In genomic region chr1:177259038-177259600, GRCm38 (mm10) we compare ENCODE assay signal across 8 mouse cellular contexts. TPM values are rescaled to one million over a fixed set of nuclear protein-coding genes. Genes with fewer than 3 reads are reported as not detected.
A peak's percentile ranks its signal among the peaks of the same experiment; 100 is the strongest.
DNase-seq lines count a peak whose midpoint lies in the region; ATAC-seq and TF ChIP-seq lines count a peak whose summit lies in the region.

No protein-coding gene starts in this region.

- no peaks in the 10 kb centered on the region for H3K9me3 ChIP-seq in kidney, postnatal 0 days (replicated peaks; ENCODE audit: low read length)
- H3K9me3 ChIP-seq in hindbrain, embryonic 16.5 days (ENCODE audit: control insufficient read depth, low read length) = no peaks in the 10 kb centered on the region

- H3K4me3 ChIP-seq in kidney, postnatal 0 days (replicated peaks; ENCODE audit: low read depth, low read length) = peak overlapping the region; percentile 98
- H3K4me3 ChIP-seq in cortical plate, adult 2 months (ENCODE audit: insufficient read depth, low read length) = peak overlapping the region; percentile 61
- H3K4me3 ChIP-seq in hindbrain, embryonic 16.5 days (ENCODE audit: low read length) = peak overlapping the region; percentile 95

- 0 out of 2 replicates have a peak, but pooled peaks cover 3% of the 10 kb centered on the region for H3K4me1 ChIP-seq in kidney, postnatal 0 days (replicated peaks; ENCODE audit: insufficient read depth, low read length)
- peaks cover 4% of the 10 kb centered on the region for H3K4me1 ChIP-seq in cortical plate, adult 2 months (ENCODE audit: control insufficient read depth, insufficient read depth, low read length)
- H3K4me1 ChIP-seq in hindbrain, embryonic 16.5 days (ENCODE audit: control insufficient read depth, insufficient read depth, low read depth, low read length) = peaks cover 10% of the 10 kb centered on the region

- H3K27ac ChIP-seq in kidney, postnatal 0 days = peak overlapping the region; percentile 96
- H3K27ac ChIP-seq in cortical plate, adult 2 months (ENCODE audit: insufficient read depth, low read length) = peak overlapping the region; percentile 99
- H3K27ac ChIP-seq in hindbrain, embryonic 16.5 days (ENCODE audit: low read depth, low read length) = peak overlapping the region; percentile 100

- H3K4me2 ChIP-seq in kidney, postnatal 0 days (ENCODE audit: low read length) = peak overlapping the region; percentile 83
- H3K4me2 ChIP-seq in hindbrain, embryonic 16.5 days (ENCODE audit: low read length) = peak overlapping the region; percentile 97

- no peaks in the 10 kb centered on the region for H3K36me3 ChIP-seq in kidney, postnatal 0 days (ENCODE audit: insufficient read depth, low read length)
- H3K36me3 ChIP-seq in hindbrain, embryonic 16.5 days (ENCODE audit: control insufficient read depth, insufficient read depth, low read length) = no peaks in the 10 kb centered on the region

- 20% methylated on average over 16 of the region's 16 CpGs for WGBS in kidney, postnatal 0 days
- 20% methylated on average over 16 of the region's 16 CpGs for WGBS in hindbrain, embryonic 16.5 days

- no peak for TF ChIP-seq POLR2A in cortical plate, adult 2 months (IDR thresholded peaks at IDR 0.05; ENCODE audit: extremely low read depth, insufficient read depth, low read length)

- H3K9ac ChIP-seq in kidney, postnatal 0 days (ENCODE audit: low read depth, low read length) = peak overlapping the region; percentile 92
- peak overlapping the region; percentile 99 for H3K9ac ChIP-seq in hindbrain, embryonic 16.5 days (ENCODE audit: low read depth, low read length)

- TF ChIP-seq CTCF in kidney, postnatal 0 days (IDR thresholded peaks at IDR 0.05; ENCODE audit: low read depth) = no peak
- no peak for TF ChIP-seq CTCF in cortical plate, adult 2 months (IDR thresholded peaks at IDR 0.05; ENCODE audit: extremely low read depth, insufficient read depth, low read length)

- DNase-seq in kidney, postnatal 0 days (ENCODE audit: low spot score) = peak; percentile 22
- DNase-seq in kidney, postnatal 36 days = no peak
- DNase-seq in neural tube, embryonic 10.5 days (ENCODE audit: extremely low spot score, low spot score) = peak; percentile 30
- DNase-seq in gastrocnemius, postnatal 4 days (ENCODE audit: low spot score in 2 of 2) = no peak
- DNase-seq in cerebellum, postnatal 4 days (ENCODE audit: low spot score in 2 of 2) = no peak
- DNase-seq in kidney, adult 18-20 months = no peak

- no peak for ATAC-seq in kidney, postnatal 0 days (replicated peaks; ENCODE audit: low FRiP score, low read depth)
- ATAC-seq in hindbrain, embryonic 16.5 days = no peak

- H3K27me3 ChIP-seq in kidney, postnatal 0 days (ENCODE audit: insufficient read depth, low read length) = no peaks in the 10 kb centered on the region
- H3K27me3 ChIP-seq in hindbrain, embryonic 16.5 days (replicated peaks; ENCODE audit: control insufficient read depth, insufficient read depth, low read length) = no peaks in the 10 kb centered on the region

RNA-seq across cellular contexts. Expression of gene Akt3, which starts 1.1 kb away (rescaled TPM):
- polyA plus RNA-seq in kidney, postnatal 0 days (2015; fragmentation: Nextera tagmentation; extraction: Ambion mirVana) = 3.4 TPM in 2 replicates
- polyA plus RNA-seq in cortical plate, adult 2 months (2012; rRNA removed) = 46.3 and 46.6 TPM in 2 replicates
- 17.7 and 22.9 TPM in 2 replicates for polyA plus RNA-seq in hindbrain, embryonic 16.5 days (2015; fragmentation: Nextera tagmentation; extraction: Ambion mirVana)
- total RNA-seq in gastrocnemius, postnatal 4 days (2021) = 10 to 100 TPM; 28.9 to 36.5 TPM

Comparison
In these comparisons a context has a peak if more than half of its experiments do, and no peak if none do; other contexts are left out.
1. DNase-seq: peak in kidney, postnatal 0 days (single experiment) and neural tube, embryonic 10.5 days (single experiment); none in kidney, postnatal 36 days (0 of 2), gastrocnemius, postnatal 4 days (0 of 2), cerebellum, postnatal 4 days (0 of 2) and kidney, adult 18-20 months (single experiment).
2. Peak in every context shown above with its lines, with median percentiles within 50 percentile points of each other: H3K27ac ChIP-seq and H3K4me3 ChIP-seq.